Mouse (Mus musculus): Measurements from ENCODE around the gene Chmp2a.

DNA sequence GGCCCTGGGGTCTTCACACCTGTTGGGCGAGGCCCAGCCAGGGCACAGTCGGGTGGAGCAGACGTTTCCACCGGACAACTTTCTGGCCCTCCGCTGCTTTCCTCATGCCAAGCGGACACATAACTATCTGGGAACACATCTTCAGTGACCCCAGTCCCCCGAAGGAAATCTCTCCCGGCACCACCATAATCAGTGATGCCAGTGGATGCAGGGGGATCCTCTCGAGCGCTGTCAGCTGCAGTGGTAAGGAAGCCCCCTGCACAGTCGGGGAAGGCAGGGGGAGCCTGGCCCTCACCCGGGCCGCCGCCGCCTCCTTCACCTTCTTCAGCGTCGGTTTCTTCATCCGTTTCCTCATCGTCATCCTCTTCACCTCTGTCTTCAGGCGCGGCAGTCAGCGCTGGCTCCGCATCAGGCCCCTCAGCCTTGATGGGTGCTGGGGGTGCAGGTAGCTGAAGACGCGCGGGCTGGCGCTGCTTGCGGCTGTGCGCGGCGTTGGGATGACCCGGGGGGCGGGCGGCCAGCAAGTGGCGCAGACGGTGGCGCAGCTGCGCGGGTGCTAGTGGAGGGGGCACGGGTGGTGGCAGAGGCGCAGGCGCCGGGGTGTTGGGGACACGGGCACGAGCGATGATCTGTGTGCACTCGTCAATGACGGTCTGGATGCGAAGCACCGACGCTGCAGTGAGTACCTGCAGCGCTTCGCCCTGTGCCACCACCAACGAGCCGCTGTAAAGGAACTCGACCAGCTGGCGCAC lies 27.1 kb downstream of the Chmp2a start:
- TF ChIP-seq POLR2A (IDR thresholded peaks at IDR 0.05; ENCODE audit: extremely low read depth, insufficient read depth, low read length) (no peak), CTCF (IDR thresholded peaks at IDR 0.05; ENCODE audit: extremely low read depth, insufficient read depth, low read length) (no peak)

All from cortical plate, adult 2 months (tissue).